Mouse (Mus musculus) hindbrain, embryonic 12.5 days (tissue): ENCODE measurements around the gene Dcn. TPM values are rescaled to one million over a fixed set of nuclear protein-coding genes. Genes with fewer than 3 reads are reported as not detected.
A peak's percentile ranks its signal among the peaks of the same experiment; 100 is the strongest.

Source experiments
- ATAC-seq: fragments of 200-750 bp; cut with Nextera tagmentation; 2 replicates; pipeline ENCODE4 v1.8.0; 2017; ENCODE audit warnings: moderate TSS enrichment; ENCODE audit not compliant: low FRiP score
- H3K27ac ChIP-seq: fragments of 300-500 bp; sonication (generic); 2 replicates; pipeline ENCODE4 v1.5.1; 2016; ENCODE audit warnings: mild to moderate bottlenecking
- H3K27me3 ChIP-seq: fragments of 300-500 bp; sonication (generic); 2 replicates; pipeline ENCODE4 v1.6.1; 2016; ENCODE audit warnings: mild to moderate bottlenecking
- H3K36me3 ChIP-seq: fragments of 300-500 bp; sonication (generic); 2 replicates; pipeline ENCODE4 v1.6.1; 2016; ENCODE audit warnings: mild to moderate bottlenecking
- H3K4me1 ChIP-seq: fragments of 300-500 bp; sonication (generic); 2 replicates; pipeline ENCODE4 v1.6.1; 2016
- H3K4me2 ChIP-seq: fragments of 300-500 bp; sonication (generic); replicated peaks from 2 replicates; pipeline ENCODE4 v1.6.1; 2016; ENCODE audit warnings: mild to moderate bottlenecking
- H3K4me3 ChIP-seq: fragments of 300-500 bp; sonication (generic); 2 replicates; pipeline ENCODE4 v1.5.1; 2016; ENCODE audit warnings: mild to moderate bottlenecking
- H3K9ac ChIP-seq: fragments of 300-500 bp; sonication (generic); 2 replicates; pipeline ENCODE4 v1.6.1; 2016; ENCODE audit warnings: mild to moderate bottlenecking, moderate library complexity
- H3K9me3 ChIP-seq: fragments of 300-500 bp; sonication (generic); replicated peaks from 2 replicates; pipeline ENCODE4 v1.6.1; 2016; ENCODE audit warnings: mild to moderate bottlenecking
- WGBS: fragments of 180-500 bp; shearing (Covaris S2); methylation state at CpG from one replicate; pipeline ENCODE4 v1.1.7; 2016; 5-methylcytosine and 5-hydroxymethylcytosine counted together
- polyA plus RNA-seq: library from polyadenylated mRNA; unstranded; fragments of >200 nt; fragmentation: Nextera tagmentation; extraction: Ambion mirVana; gene quantifications from 2 replicates; pipeline ENCODE4 v1.2.1, GENCODE M21; 2016

Gene Dcn
- polyA plus RNA-seq, 1 experiment from 2014 or later, result 46.4 TPM

DNA sequence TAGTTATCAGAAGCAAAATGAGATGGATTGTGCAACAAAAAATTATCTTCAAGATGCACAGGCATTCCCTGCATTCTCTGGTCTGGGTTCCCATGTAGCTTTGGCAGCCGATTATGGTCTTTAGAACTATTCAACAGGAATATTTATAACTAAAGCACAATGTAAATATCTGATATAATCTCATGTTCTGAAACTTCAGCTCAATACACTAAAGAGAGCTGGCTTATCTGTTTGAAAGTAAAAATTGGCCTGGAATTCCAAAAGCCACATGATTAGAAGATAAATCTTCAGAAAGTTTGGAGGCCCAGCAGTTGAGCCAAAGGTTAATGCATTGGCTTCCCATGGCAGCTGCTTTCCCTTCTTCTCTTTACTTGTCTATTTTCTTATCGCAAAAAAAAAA, 4.6 kb downstream of the Dcn start:
- Histone ChIP-seq H3K4me1 (peaks cover 4% of the 10 kb centered on the region), H3K4me2 (no peak overlapping the region), H3K9me3 (no peaks in the 10 kb centered on the region), H3K4me3 (no peak overlapping the region), H3K27me3 (no peaks in the 10 kb centered on the region), H3K9ac (no peak overlapping the region), H3K36me3 (no peaks in the 10 kb centered on the region), H3K27ac (no peak overlapping the region)
- 73% methylated on average over 2 of the region's 2 CpGs for WGBS
- ATAC-seq, result no peak

DNA sequence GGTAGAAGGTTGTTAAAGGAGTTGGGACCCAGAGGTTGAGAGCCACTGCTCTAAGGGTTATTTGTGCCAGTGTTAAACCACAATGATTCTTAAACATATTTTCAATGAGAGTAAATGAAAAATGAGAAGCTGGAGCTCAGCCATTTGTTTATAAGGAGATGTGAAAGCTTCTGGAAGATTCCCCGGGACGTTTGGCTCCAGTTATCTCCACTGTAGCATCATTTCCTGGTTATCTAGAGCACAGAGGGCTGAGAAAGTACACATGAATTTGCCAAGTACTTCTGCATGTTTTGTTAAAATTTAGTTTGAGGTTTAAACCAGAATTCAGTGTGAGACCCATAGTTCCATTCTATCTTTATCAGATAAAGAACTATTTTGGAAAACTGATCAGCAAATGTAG, 5.7 kb downstream of the Dcn start:
- H3K4me1 ChIP-seq, result no peaks in the 10 kb centered on the region
- H3K27ac ChIP-seq, result no peak overlapping the region
- H3K4me2 ChIP-seq, result no peak overlapping the region
- no peak overlapping the region for H3K4me3 ChIP-seq
- H3K9ac ChIP-seq, result no peak overlapping the region
- H3K36me3 ChIP-seq, result no peaks in the 10 kb centered on the region
- WGBS, result 84% methylated on average over 2 of the region's 2 CpGs
- no peaks in the 10 kb centered on the region for H3K9me3 ChIP-seq
- ATAC-seq, result no peak
- H3K27me3 ChIP-seq, result no peaks in the 10 kb centered on the region

DNA sequence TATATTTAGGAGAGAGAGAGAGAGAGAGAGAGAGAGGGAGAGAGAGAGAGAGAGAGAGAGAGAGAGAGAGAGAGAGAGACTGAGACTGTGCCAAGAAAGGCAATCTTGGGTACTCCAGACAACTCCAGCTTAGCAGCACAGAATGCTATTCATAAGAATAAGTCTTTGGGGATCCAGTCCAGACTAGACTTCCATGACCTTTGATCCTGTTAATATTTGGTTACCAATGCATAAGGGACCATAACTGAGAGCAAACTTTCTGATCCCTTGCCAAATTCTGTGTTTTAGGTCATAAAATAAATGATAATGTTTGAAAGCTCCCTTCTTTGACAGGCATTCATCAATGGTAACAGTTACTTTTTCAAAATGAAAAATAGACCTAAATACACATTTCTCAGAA, 6.7 kb downstream of the Dcn start:
- H3K4me1 ChIP-seq, result no peaks in the 10 kb centered on the region
- no peaks in the 10 kb centered on the region for H3K9me3 ChIP-seq
- no peak for ATAC-seq
- no peak overlapping the region for H3K27ac ChIP-seq
- no peaks in the 10 kb centered on the region for H3K36me3 ChIP-seq
- H3K4me3 ChIP-seq, result no peak overlapping the region
- H3K4me2 ChIP-seq, result no peak overlapping the region
- H3K27me3 ChIP-seq, result no peaks in the 10 kb centered on the region
- no peak overlapping the region for H3K9ac ChIP-seq

DNA sequence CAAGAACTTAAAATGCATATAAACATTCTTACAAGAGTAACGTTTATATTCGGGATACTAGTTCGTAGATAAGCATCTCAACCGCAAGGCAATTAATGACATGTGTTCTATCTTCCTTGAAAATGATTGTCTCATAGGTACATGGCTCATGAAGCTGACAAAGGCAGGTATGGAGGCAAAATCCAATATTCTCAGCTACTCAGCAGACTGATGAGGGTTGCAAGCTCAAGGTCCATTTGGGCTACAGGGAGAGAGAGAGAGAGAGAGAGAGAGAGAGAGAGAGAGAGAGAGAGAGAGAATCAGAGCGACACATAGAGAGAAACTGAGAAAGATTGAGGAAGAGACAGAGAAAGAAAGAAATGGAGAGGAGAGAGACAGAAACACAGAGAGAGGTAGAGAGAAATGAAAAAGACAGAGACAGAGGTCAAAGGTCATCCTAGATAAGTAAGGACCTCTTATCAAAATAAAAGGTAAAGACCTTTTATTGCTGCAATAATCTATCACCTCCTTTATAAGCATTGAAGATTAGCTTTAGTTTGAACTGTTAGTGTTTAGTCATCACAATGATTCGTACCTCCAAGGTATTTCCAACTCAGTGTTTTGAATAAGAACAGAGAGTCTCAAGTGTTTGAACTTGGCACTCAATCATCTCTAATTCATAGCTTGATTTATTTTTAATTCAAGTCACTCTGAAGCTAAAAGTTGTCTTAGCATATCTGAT, 8.0 kb downstream of the Dcn start:
- 87% methylated on average over 6 of the region's 6 CpGs for WGBS
- Histone ChIP-seq H3K27ac (no peak overlapping the region), H3K9me3 (no peaks in the 10 kb centered on the region), H3K27me3 (no peaks in the 10 kb centered on the region), H3K4me2 (no peak overlapping the region), H3K36me3 (no peaks in the 10 kb centered on the region), H3K4me1 (no peaks in the 10 kb centered on the region), H3K4me3 (no peak overlapping the region), H3K9ac (no peak overlapping the region)
- no peak for ATAC-seq

DNA sequence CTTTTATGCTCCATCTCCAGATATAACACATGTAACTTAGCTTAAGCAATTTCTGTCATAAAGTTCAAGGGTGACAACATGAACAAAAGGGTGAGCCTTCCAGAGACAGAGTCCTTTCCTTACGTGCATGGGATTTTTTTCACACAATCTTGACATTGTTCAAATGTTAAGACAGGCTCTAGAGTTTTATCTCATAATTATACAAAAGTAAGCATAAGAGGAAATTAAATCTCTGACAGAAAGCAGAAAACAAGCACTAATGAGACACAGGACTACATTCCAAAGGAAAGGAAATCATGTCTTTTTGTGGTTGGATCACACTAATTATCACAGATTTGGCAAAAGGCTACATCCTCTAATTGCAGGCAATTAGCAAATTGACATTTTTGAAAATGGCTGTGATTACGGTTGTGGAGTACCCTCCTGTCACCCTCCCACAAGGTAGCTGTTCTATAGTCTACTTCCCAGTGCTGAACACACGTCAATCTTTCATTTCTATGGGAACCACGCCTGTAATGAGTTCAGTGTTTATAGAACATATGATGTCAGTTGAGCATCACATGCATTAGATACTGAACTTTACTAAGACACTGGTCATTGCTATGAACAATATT, 13.1 kb downstream of the Dcn start:
- no peaks in the 10 kb centered on the region for H3K27me3 ChIP-seq
- H3K4me3 ChIP-seq, result no peak overlapping the region
- WGBS, result 87% methylated on average over 4 of the region's 4 CpGs
- no peak overlapping the region for H3K9ac ChIP-seq
- no peak for ATAC-seq
- no peak overlapping the region for H3K27ac ChIP-seq
- H3K9me3 ChIP-seq, result no peaks in the 10 kb centered on the region
- H3K4me1 ChIP-seq, result no peaks in the 10 kb centered on the region
- H3K4me2 ChIP-seq, result no peak overlapping the region
- no peaks in the 10 kb centered on the region for H3K36me3 ChIP-seq

DNA sequence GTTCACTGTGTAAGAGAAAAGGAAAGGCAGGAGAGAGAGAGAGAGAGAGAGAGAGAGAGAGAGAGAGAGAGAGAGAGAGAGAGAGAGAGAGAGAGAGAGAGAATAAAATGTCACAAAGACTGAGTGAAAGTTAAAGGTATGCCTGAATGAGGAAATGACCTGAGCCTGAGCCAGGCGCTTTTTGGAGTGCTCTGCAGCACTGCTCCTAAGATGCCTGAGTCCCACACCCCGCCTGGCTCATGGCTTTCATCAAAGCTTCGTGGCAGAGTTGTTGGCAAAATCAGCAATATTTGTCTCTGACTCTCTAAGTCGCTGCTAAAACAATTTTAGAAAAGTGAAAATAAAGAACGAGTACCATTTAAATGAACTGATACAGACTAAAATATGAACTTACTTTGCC, 18.2 kb downstream of the Dcn start:
- H3K4me1 ChIP-seq, result no peaks in the 10 kb centered on the region
- H3K9me3 ChIP-seq, result no peaks in the 10 kb centered on the region
- no peak overlapping the region for H3K9ac ChIP-seq
- H3K4me2 ChIP-seq, result no peak overlapping the region
- H3K27me3 ChIP-seq, result no peaks in the 10 kb centered on the region
- no peak overlapping the region for H3K27ac ChIP-seq
- no peak overlapping the region for H3K4me3 ChIP-seq
- 62% methylated on average over 5 of the region's 5 CpGs for WGBS
- no peaks in the 10 kb centered on the region for H3K36me3 ChIP-seq
- no peak for ATAC-seq

DNA sequence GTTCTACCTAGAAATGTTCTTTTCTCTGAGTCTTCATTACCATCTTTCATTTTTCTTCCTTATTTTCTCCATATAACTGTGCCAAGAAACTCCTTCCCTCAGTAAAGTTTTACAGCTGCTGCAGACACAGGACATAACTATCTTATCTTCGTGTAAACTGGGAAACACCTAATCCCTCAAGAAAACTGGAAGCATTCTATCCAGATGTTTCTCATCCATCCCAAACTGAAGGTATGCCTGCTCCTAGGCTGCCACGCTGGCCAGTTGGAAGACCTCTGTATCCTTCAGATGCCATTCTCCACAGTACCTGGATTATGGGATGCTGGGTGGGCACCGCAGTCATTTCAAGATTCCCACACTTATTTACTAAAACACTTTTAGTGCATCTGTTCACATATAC, 44.0 kb downstream of the Dcn start:
- Histone ChIP-seq H3K27me3 (no peaks in the 10 kb centered on the region), H3K4me3 (no peak overlapping the region), H3K4me1 (no peaks in the 10 kb centered on the region), H3K27ac (no peak overlapping the region), H3K4me2 (no peak overlapping the region), H3K9me3 (no peaks in the 10 kb centered on the region), H3K36me3 (no peaks in the 10 kb centered on the region), H3K9ac (no peak overlapping the region)
- 86% methylated on average over 3 of the region's 3 CpGs for WGBS
- no peak for ATAC-seq

DNA sequence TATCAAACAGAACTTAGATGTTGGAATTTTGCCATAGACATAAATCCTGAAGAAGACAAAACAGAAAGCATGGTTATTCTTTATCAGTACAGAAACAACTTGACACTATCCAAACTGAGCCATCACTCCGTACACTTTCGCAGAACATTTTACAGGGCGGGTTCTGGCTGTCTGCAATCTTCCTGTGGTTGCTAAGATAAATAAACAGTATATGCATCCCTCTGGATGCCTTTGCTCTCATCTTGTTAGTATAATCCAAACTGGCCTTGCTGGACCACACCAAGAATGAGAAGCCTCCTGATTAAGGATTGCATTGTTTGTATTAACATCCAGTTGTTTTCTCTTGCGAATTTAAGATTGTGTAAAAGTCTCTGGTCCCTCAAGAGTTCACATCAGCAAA, 56.3 kb downstream of the Dcn start:
- no peaks in the 10 kb centered on the region for H3K27me3 ChIP-seq
- no peak overlapping the region for H3K4me2 ChIP-seq
- no peaks in the 10 kb centered on the region for H3K36me3 ChIP-seq
- 79% methylated on average over 4 of the region's 4 CpGs for WGBS
- no peak for ATAC-seq
- no peaks in the 10 kb centered on the region for H3K9me3 ChIP-seq
- H3K4me3 ChIP-seq, result no peak overlapping the region
- no peak overlapping the region for H3K9ac ChIP-seq
- no peaks in the 10 kb centered on the region for H3K4me1 ChIP-seq
- H3K27ac ChIP-seq, result no peak overlapping the region

DNA sequence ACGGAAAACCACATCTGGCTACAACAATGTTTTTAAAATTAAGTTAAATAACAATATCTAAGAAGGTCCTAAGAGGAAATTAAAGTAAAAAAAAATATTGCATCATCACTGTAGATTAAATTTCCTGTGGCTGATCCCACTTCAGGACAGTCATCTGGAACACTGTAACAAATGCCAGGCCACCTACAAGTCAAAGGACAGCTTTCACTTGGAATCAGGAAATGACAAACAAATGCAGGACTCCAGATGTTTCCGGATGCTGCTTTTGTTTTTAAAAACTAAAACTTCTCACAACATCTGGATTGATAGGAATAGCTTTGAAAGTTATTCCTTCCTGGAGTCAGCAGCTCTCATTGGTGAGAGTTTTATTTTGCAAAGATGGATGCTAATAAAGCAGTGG, 57.5 kb downstream of the Dcn start:
- H3K9me3 ChIP-seq, result no peaks in the 10 kb centered on the region
- H3K4me3 ChIP-seq, result no peak overlapping the region
- H3K4me2 ChIP-seq, result no peak overlapping the region
- no peak for ATAC-seq
- no peaks in the 10 kb centered on the region for H3K27me3 ChIP-seq
- H3K9ac ChIP-seq, result no peak overlapping the region
- 66% methylated on average over 2 of the region's 2 CpGs for WGBS
- H3K4me1 ChIP-seq, result no peaks in the 10 kb centered on the region
- H3K36me3 ChIP-seq, result no peaks in the 10 kb centered on the region
- no peak overlapping the region for H3K27ac ChIP-seq

DNA sequence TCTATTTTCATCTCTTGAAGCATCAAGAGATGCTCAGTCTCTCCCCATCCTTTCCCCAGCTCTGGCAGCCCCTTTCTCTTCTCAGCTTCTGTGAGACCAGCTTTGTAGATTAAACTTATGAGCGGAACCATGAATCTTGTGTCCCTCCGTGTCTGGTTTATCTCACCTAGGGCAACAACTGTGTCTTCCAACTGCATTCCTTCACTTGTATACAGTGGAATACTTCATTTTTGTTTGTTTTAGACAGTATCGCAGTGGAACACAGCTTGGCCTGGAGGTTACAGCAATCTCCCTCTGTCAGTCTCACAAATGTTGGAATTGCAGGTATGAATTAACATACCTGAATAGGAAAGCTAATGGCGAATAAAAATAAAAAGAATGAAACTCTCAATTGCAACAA, 58.8 kb downstream of the Dcn start:
- Histone ChIP-seq H3K9me3 (no peaks in the 10 kb centered on the region), H3K36me3 (no peaks in the 10 kb centered on the region), H3K4me1 (no peaks in the 10 kb centered on the region), H3K4me2 (no peak overlapping the region), H3K9ac (no peak overlapping the region), H3K27me3 (no peaks in the 10 kb centered on the region), H3K27ac (no peak overlapping the region), H3K4me3 (no peak overlapping the region)
- no peak for ATAC-seq
- 89% methylated on average over 4 of the region's 4 CpGs for WGBS

DNA sequence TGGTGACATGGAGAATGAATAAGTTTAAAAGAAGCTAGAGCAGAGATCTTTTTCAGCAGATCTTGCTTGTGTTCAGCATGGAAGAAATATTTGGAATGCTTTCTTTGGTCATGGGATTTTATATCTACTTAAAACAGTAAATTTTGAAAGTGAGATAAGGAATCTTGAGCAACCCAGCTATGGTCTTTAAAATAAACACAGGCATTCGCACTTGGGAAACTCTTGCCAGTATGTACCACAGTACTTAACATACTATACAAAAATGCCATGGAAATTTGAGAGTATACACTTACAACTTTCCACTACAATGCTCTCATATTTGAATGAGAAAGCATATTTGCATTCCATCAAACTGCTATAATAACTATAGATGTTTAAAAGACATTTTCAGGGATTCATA, 68.3 kb downstream of the Dcn start:
- H3K4me3 ChIP-seq, result no peak overlapping the region
- H3K27ac ChIP-seq, result no peak overlapping the region
- no peaks in the 10 kb centered on the region for H3K4me1 ChIP-seq
- no peak overlapping the region for H3K4me2 ChIP-seq
- no peaks in the 10 kb centered on the region for H3K9me3 ChIP-seq
- no peak for ATAC-seq
- WGBS, result 89% methylated on average over 1 of the region's 1 CpGs
- no peak overlapping the region for H3K9ac ChIP-seq
- no peaks in the 10 kb centered on the region for H3K27me3 ChIP-seq
- no peaks in the 10 kb centered on the region for H3K36me3 ChIP-seq

DNA sequence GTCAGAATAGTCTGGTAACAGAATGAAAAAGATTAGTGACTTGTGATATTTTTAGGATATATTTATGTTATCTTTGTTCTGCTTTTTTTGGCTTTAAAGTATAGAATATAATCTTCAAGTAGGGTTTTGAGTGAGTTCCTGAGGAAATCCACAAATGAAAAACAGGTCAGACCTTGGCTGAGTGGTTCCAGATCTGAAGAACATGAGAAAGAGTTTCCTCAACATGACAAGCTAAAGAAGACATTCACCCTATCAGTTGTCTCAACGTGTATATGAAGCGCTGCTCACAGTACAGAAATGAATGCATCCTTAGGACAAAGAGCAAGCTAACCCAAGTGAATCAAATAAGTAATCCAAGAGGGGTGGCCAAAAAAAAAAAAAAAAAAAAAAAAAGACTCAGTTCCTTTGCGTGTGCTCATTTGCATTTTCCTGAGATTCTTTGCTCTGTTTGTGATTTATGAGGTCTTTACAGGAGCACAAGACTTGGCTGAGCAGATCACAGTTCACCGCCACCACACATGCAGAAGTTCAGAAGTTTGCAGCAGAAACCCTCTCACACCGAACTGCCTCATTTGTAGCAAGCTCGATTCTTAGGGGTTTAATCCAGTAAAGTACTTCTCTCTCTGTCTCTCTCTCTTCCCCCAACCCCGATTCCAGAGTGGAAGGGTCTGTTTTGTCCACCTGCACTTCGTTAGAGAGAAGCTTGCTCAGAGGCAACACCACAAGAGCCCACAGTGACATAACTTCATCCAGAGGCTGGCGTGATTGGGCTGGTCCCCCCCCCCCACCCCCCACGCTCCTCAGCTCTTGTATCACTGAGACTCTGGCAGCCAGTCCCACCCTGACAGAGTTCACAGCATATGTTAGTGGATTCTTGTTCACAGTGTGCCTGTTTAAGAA, 85.8 kb downstream of the Dcn start, which contains the start of gene Lum:
Lum (plus strand) TSS at position 172 of the 900 bp plus-strand sequence.
- Histone ChIP-seq H3K9ac (no peak within 1 kb of the TSS), H3K4me2 (no peak within 1 kb of the TSS), H3K27ac (peak within 1 kb of the TSS; percentile 24; the same call in 1 of the 2 replicates), H3K9me3 (no peaks in the 10 kb centered on the region), H3K27me3 (no peaks in the 10 kb centered on the region), H3K4me1 (no peaks in the 10 kb centered on the region), H3K36me3 (no peaks in the 10 kb centered on the region), H3K4me3 (no peak within 1 kb of the TSS)
- 56% methylated on average over 10 of the region's 10 CpGs for WGBS
- ATAC-seq, result no peak
